Mouse (Mus musculus): ENCODE measurements around the gene Iqsec1. TPM values are rescaled to one million over a fixed set of nuclear protein-coding genes. Genes with fewer than 3 reads are reported as not detected.

Iqsec1 gene
- polyA plus RNA-seq, 1 experiment from 2014 or later: 11.6 TPM

GRCm38 (mm10) chr6:90702197-90702596, 286.3 kb downstream of the Iqsec1 start:
- Histone ChIP-seq H3K36me3 (no peaks in the 10 kb centered on the region), H3K4me2 (no peak overlapping the region), H3K27me3 (no peaks in the 10 kb centered on the region), H3K27ac (no peak overlapping the region), H3K9ac (no peak overlapping the region), H3K4me3 (no peak overlapping the region), H3K4me1 (peaks cover 84% of the 10 kb centered on the region), H3K9me3 (no peaks in the 10 kb centered on the region)
- ATAC-seq (ENCODE audit: insufficient number of reproducible peaks, low FRiP score, low TSS enrichment, low read depth): no peak

DNA sequence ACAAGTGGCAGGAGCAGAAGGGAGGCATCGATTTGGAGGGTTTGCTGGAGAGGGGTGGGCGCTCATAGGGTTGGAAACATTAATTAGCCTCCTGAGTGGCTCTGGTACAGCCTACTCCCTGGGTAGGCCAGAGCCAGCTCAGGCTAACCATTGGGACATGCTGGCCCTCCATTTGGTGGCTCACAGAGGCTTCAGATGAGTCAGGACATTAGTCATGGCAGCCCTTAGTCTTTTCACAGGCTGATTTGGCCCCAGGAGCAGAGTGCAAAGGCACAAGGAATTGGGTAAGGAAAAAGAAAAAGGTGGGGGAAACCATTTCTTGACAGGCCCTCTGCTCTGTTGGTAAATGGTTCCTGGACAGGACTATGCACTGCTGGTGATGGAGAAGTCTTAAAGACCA, 287.1 kb downstream of the Iqsec1 start:
- H3K9me3 ChIP-seq: no peaks in the 10 kb centered on the region
- no peak overlapping the region for H3K9ac ChIP-seq
- H3K4me2 ChIP-seq: no peak overlapping the region
- no peak overlapping the region for H3K27ac ChIP-seq
- H3K4me1 ChIP-seq: peaks cover 76% of the 10 kb centered on the region
- no peaks in the 10 kb centered on the region for H3K36me3 ChIP-seq
- no peaks in the 10 kb centered on the region for H3K27me3 ChIP-seq
- H3K4me3 ChIP-seq: no peak overlapping the region
- WGBS: 76% methylated on average over 2 of the region's 2 CpGs
- ATAC-seq (ENCODE audit: insufficient number of reproducible peaks, low FRiP score, low TSS enrichment, low read depth): no peak

DNA sequence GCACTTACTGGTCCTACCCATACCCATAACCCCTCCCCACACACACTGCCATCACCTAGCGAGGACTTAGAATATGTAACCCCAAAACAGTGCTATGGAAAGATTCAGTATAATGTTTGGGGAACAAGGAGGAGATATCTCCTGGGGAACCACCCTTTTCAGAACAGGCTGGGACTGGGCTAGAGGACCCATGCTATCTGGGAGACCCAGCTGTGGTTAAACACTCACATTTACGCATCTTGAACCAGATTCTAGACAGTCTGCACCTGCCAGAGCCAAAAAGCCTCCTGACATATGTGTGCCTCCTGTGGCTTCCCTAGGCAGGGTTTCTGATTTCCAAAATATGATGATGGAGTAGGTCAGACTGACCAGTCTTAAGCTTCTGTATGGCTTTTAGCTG, 287.7 kb downstream of the Iqsec1 start:
- H3K27me3 ChIP-seq: no peaks in the 10 kb centered on the region
- H3K27ac ChIP-seq: 0 out of 2 replicates have a peak overlapping the region, but pooled peaks have one; percentile 75
- no peak overlapping the region for H3K9ac ChIP-seq
- no peaks in the 10 kb centered on the region for H3K36me3 ChIP-seq
- peaks cover 76% of the 10 kb centered on the region for H3K4me1 ChIP-seq
- no peaks in the 10 kb centered on the region for H3K9me3 ChIP-seq
- ATAC-seq (ENCODE audit: insufficient number of reproducible peaks, low FRiP score, low TSS enrichment, low read depth): no peak
- H3K4me2 ChIP-seq: no peak overlapping the region
- WGBS: 81% methylated on average over 2 of the region's 2 CpGs
- H3K4me3 ChIP-seq: no peak overlapping the region

- Histone ChIP-seq H3K27ac (peak overlapping the region; percentile 75), H3K9me3 (no peaks in the 10 kb centered on the region), H3K36me3 (no peaks in the 10 kb centered on the region), H3K4me2 (no peak overlapping the region), H3K4me3 (no peak overlapping the region), H3K4me1 (peaks cover 69% of the 10 kb centered on the region), H3K27me3 (no peaks in the 10 kb centered on the region), H3K9ac (no peak overlapping the region)
- no peak for ATAC-seq (ENCODE audit: insufficient number of reproducible peaks, low FRiP score, low TSS enrichment, low read depth)
- WGBS: 50% methylated on average over 1 of the region's 1 CpGs
Measured at GRCm38 (mm10) chr6:90700068-90700467, 288.4 kb downstream of the Iqsec1 start.

DNA sequence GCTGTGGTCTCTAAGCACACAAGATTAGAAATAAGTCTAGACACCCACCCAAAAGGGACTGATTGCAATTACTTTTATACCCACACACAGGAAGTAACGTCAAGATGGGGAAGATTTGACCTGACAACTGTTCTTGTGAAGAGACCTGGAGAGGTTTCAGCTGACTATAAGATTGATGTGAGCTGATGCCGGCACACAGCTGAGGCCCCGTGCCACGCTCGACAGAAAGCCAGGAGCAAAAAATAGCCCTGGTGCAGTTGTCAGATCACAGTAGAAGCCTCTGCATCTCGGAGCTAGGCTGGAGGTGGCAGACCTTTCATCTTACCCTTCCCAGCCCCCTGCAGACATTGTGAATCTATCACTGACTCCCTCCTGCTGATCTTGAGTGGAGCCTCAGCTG, 289.6 kb downstream of the Iqsec1 start:
- Histone ChIP-seq H3K4me3 (no peak overlapping the region), H3K4me1 (peaks cover 57% of the 10 kb centered on the region), H3K9me3 (no peaks in the 10 kb centered on the region), H3K9ac (no peak overlapping the region), H3K27me3 (no peaks in the 10 kb centered on the region), H3K36me3 (peaks cover 11% of the 10 kb centered on the region), H3K27ac (no peak overlapping the region), H3K4me2 (no peak overlapping the region)
- ATAC-seq (ENCODE audit: insufficient number of reproducible peaks, low FRiP score, low TSS enrichment, low read depth): no peak
- WGBS: 45% methylated on average over 6 of the region's 6 CpGs

GRCm38 (mm10) chr6:90695754-90696153, 292.7 kb downstream of the Iqsec1 start:
- Histone ChIP-seq H3K27ac (no peak overlapping the region), H3K9ac (0 out of 2 replicates have a peak overlapping the region, but pooled peaks have one; percentile 4)
- 81% methylated on average over 1 of the region's 1 CpGs for WGBS

GRCm38 (mm10) chr6:90692404-90692803, 296.1 kb downstream of the Iqsec1 start:
- Histone ChIP-seq H3K4me2 (no peak overlapping the region), H3K27ac (no peak overlapping the region), H3K27me3 (no peaks in the 10 kb centered on the region), H3K9me3 (no peaks in the 10 kb centered on the region), H3K4me1 (peaks cover 20% of the 10 kb centered on the region), H3K36me3 (peaks cover 72% of the 10 kb centered on the region), H3K9ac (no peak overlapping the region), H3K4me3 (no peak overlapping the region)
- no peak for ATAC-seq (ENCODE audit: insufficient number of reproducible peaks, low FRiP score, low TSS enrichment, low read depth)
- WGBS: 78% methylated on average over 2 of the region's 2 CpGs

More at GRCm38 (mm10) chr6:90695754-90696153, 292.7 kb downstream of the Iqsec1 start:
- Histone ChIP-seq H3K4me3 (no peak overlapping the region), H3K27me3 (no peaks in the 10 kb centered on the region), H3K36me3 (peaks cover 39% of the 10 kb centered on the region), H3K4me2 (no peak overlapping the region), H3K4me1 (peaks cover 27% of the 10 kb centered on the region), H3K9me3 (no peaks in the 10 kb centered on the region)
- ATAC-seq (ENCODE audit: insufficient number of reproducible peaks, low FRiP score, low TSS enrichment, low read depth): no peak

- H3K27me3 ChIP-seq: no peaks in the 10 kb centered on the region
- H3K36me3 ChIP-seq: peaks cover 74% of the 10 kb centered on the region
- H3K9ac ChIP-seq: no peak overlapping the region
- H3K9me3 ChIP-seq: no peaks in the 10 kb centered on the region
- no peak for ATAC-seq (ENCODE audit: insufficient number of reproducible peaks, low FRiP score, low TSS enrichment, low read depth)
- H3K4me1 ChIP-seq: peaks cover 20% of the 10 kb centered on the region
- H3K4me2 ChIP-seq: no peak overlapping the region
- no peak overlapping the region for H3K4me3 ChIP-seq
- 77% methylated on average over 2 of the region's 2 CpGs for WGBS
- no peak overlapping the region for H3K27ac ChIP-seq
Measured at GRCm38 (mm10) chr6:90691935-90692334, 296.6 kb downstream of the Iqsec1 start.

DNA sequence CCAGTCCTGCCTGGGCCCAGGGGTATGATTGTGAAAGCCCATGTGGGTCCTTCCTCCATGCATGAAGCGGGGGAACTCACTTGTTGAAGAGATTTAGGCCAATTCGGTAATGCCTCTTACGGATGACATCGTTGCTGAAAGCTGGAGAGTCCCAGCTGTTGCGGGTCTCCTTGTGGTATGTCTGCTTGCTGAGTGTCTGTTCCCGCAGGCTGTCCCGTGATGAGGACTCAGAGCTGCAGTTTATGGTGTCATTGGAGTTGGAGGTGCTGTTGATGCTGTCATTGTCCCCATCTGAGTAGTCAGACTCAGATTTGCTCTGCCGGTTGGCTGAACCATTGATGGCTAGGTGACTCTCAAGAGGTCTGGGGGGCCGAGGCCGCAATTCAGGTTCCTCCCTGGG, 299.0 kb downstream of the Iqsec1 start:
- ATAC-seq (ENCODE audit: insufficient number of reproducible peaks, low FRiP score, low TSS enrichment, low read depth): no peak
- WGBS: 82% methylated on average over 10 of the region's 10 CpGs
- peaks cover 74% of the 10 kb centered on the region for H3K36me3 ChIP-seq
- H3K9ac ChIP-seq: no peak overlapping the region
- peaks cover 30% of the 10 kb centered on the region for H3K4me1 ChIP-seq
- H3K27ac ChIP-seq: 0 out of 2 replicates have a peak overlapping the region, but pooled peaks have one; percentile 43
- H3K27me3 ChIP-seq: no peaks in the 10 kb centered on the region
- no peak overlapping the region for H3K4me3 ChIP-seq
- no peaks in the 10 kb centered on the region for H3K9me3 ChIP-seq
- H3K4me2 ChIP-seq: no peak overlapping the region

DNA sequence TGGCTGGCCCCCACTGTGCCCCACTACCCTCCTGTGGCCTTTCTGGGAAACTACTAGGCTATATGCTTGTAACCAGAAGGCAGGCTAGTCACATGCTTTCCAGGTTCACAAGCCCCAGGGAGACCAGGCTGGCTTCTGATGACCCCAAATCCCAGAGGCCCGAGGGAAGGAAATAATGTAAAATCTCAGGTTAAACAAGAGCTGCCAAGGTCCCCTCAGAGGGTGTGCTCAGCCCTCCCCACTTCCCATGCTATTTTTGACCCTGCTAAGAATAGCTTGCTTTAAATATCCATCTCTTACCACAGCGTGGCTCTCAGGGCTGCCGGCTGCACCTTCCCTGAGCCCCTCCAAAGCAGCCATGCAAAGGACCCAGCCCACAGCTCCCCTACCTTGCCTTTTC, 299.7 kb downstream of the Iqsec1 start:
- Histone ChIP-seq H3K36me3 (peaks cover 67% of the 10 kb centered on the region), H3K4me3 (no peak overlapping the region)
- no peak for ATAC-seq (ENCODE audit: insufficient number of reproducible peaks, low FRiP score, low TSS enrichment, low read depth)

GRCm38 (mm10) chr6:90688003-90688402, 300.5 kb downstream of the Iqsec1 start:
- Histone ChIP-seq H3K4me2 (no peak overlapping the region), H3K27ac (no peak overlapping the region), H3K4me1 (peaks cover 34% of the 10 kb centered on the region), H3K36me3 (peaks cover 67% of the 10 kb centered on the region), H3K9me3 (no peaks in the 10 kb centered on the region), H3K9ac (no peak overlapping the region), H3K27me3 (no peaks in the 10 kb centered on the region), H3K4me3 (no peak overlapping the region)
- WGBS: 89% methylated on average over 6 of the region's 6 CpGs
- ATAC-seq (ENCODE audit: insufficient number of reproducible peaks, low FRiP score, low TSS enrichment, low read depth): no peak

More for the DNA sequence above, 299.7 kb downstream of the Iqsec1 start:
- peaks cover 34% of the 10 kb centered on the region for H3K4me1 ChIP-seq
- H3K4me2 ChIP-seq: no peak overlapping the region
- WGBS: 69% methylated on average over 3 of the region's 3 CpGs
- H3K9me3 ChIP-seq: no peaks in the 10 kb centered on the region
- no peak overlapping the region for H3K9ac ChIP-seq
- 0 out of 2 replicates have a peak overlapping the region, but pooled peaks have one; percentile 43 for H3K27ac ChIP-seq
- no peaks in the 10 kb centered on the region for H3K27me3 ChIP-seq

GRCm38 (mm10) chr6:90686812-90687211, 301.7 kb downstream of the Iqsec1 start:
- ATAC-seq (ENCODE audit: insufficient number of reproducible peaks, low FRiP score, low TSS enrichment, low read depth): no peak
- Histone ChIP-seq H3K4me1 (peaks cover 34% of the 10 kb centered on the region), H3K4me2 (no peak overlapping the region), H3K4me3 (no peak overlapping the region), H3K9ac (no peak overlapping the region), H3K36me3 (peaks cover 62% of the 10 kb centered on the region), H3K27ac (no peak overlapping the region), H3K27me3 (no peaks in the 10 kb centered on the region), H3K9me3 (no peaks in the 10 kb centered on the region)
- WGBS: 90% methylated on average over 1 of the region's 1 CpGs
